Mouse (Mus musculus): Measurements from ENCODE around the gene Olfr1248. TPM values are rescaled to one million over a fixed set of nuclear protein-coding genes. Genes with fewer than 3 reads are reported as not detected.

The Olfr1248 gene
- not detected for polyA plus RNA-seq (2014; fragmentation: Illumina TruSeq; extraction: RNeasy Lipid Tissue Mini Kit (QIAGEN cat#74804); ENCODE audit: low read depth, low replicate concordance)

GRCm38 (mm10) chr2:89618145-89618544 is at the start of gene Olfr1248:
TSS of gene Olfr1248 (minus strand) at chr2:89618245.

GRCm38 (mm10) chr2:89661367-89661766 is 43.3 kb upstream of the Olfr1248 start, which contains the start of gene Olfr1250:
TSS of gene Olfr1250 (minus strand) at chr2:89661467.

GRCm38 (mm10) chr2:89634883-89635282 is 16.8 kb upstream of the Olfr1248 start, which contains the start of gene Olfr1249:
TSS of gene Olfr1249 (minus strand) at chr2:89634983.

GRCm38 (mm10) chr2:89614030-89614429 is 4.0 kb downstream of the Olfr1248 start, which contains the start of gene Olfr1247:
TSS of gene Olfr1247 (minus strand) at chr2:89614130.

GRCm38 (mm10) chr2:89593057-89593456 is 25.0 kb downstream of the Olfr1248 start, which contains the start of gene Olfr1246:
TSS of gene Olfr1246 (minus strand) at chr2:89593157.

GRCm38 (mm10) chr2:89578347-89578746 is 39.7 kb downstream of the Olfr1248 start, which contains the start of gene Olfr1245:
TSS of gene Olfr1245 (minus strand) at chr2:89578447.

Other genes starting within 250 kb of the Olfr1248 start
- not detected for gene Olfr1238, start 208.6 kb downstream of the Olfr1248 start, polyA plus RNA-seq (2014; fragmentation: Illumina TruSeq; extraction: RNeasy Lipid Tissue Mini Kit (QIAGEN cat#74804); ENCODE audit: low read depth, low replicate concordance)
- gene Olfr1239, start 197.8 kb downstream of the Olfr1248 start, polyA plus RNA-seq (2014; fragmentation: Illumina TruSeq; extraction: RNeasy Lipid Tissue Mini Kit (QIAGEN cat#74804); ENCODE audit: low read depth, low replicate concordance) = not detected
- gene Olfr1240, start 175.2 kb downstream of the Olfr1248 start, polyA plus RNA-seq (2014; fragmentation: Illumina TruSeq; extraction: RNeasy Lipid Tissue Mini Kit (QIAGEN cat#74804); ENCODE audit: low read depth, low replicate concordance) = not detected
- gene Olfr1241, start 131.1 kb downstream of the Olfr1248 start, polyA plus RNA-seq (2014; fragmentation: Illumina TruSeq; extraction: RNeasy Lipid Tissue Mini Kit (QIAGEN cat#74804); ENCODE audit: low read depth, low replicate concordance) = not detected
- not detected for gene Olfr1242, start 119.9 kb downstream of the Olfr1248 start, polyA plus RNA-seq (2014; fragmentation: Illumina TruSeq; extraction: RNeasy Lipid Tissue Mini Kit (QIAGEN cat#74804); ENCODE audit: low read depth, low replicate concordance)
- not detected for gene Olfr1243, start 86.8 kb downstream of the Olfr1248 start, polyA plus RNA-seq (2014; fragmentation: Illumina TruSeq; extraction: RNeasy Lipid Tissue Mini Kit (QIAGEN cat#74804); ENCODE audit: low read depth, low replicate concordance)
- gene Olfr1245, start 39.8 kb downstream of the Olfr1248 start, polyA plus RNA-seq (2014; fragmentation: Illumina TruSeq; extraction: RNeasy Lipid Tissue Mini Kit (QIAGEN cat#74804); ENCODE audit: low read depth, low replicate concordance) = not detected
- not detected for gene Olfr1246, start 25.1 kb downstream of the Olfr1248 start, polyA plus RNA-seq (2014; fragmentation: Illumina TruSeq; extraction: RNeasy Lipid Tissue Mini Kit (QIAGEN cat#74804); ENCODE audit: low read depth, low replicate concordance)
- gene Olfr1247, start 4.1 kb downstream of the Olfr1248 start, polyA plus RNA-seq (2014; fragmentation: Illumina TruSeq; extraction: RNeasy Lipid Tissue Mini Kit (QIAGEN cat#74804); ENCODE audit: low read depth, low replicate concordance) = not detected
- not detected for gene Olfr1249, start 16.7 kb upstream of the Olfr1248 start, polyA plus RNA-seq (2014; fragmentation: Illumina TruSeq; extraction: RNeasy Lipid Tissue Mini Kit (QIAGEN cat#74804); ENCODE audit: low read depth, low replicate concordance)
- not detected for gene Olfr1250, start 43.2 kb upstream of the Olfr1248 start, polyA plus RNA-seq (2014; fragmentation: Illumina TruSeq; extraction: RNeasy Lipid Tissue Mini Kit (QIAGEN cat#74804); ENCODE audit: low read depth, low replicate concordance)
- gene Olfr1251, start 53.7 kb upstream of the Olfr1248 start, polyA plus RNA-seq (2014; fragmentation: Illumina TruSeq; extraction: RNeasy Lipid Tissue Mini Kit (QIAGEN cat#74804); ENCODE audit: low read depth, low replicate concordance) = not detected
- gene Olfr1252, start 106.8 kb upstream of the Olfr1248 start, polyA plus RNA-seq (2014; fragmentation: Illumina TruSeq; extraction: RNeasy Lipid Tissue Mini Kit (QIAGEN cat#74804); ENCODE audit: low read depth, low replicate concordance) = not detected
- gene Olfr1253, start 138.8 kb upstream of the Olfr1248 start, polyA plus RNA-seq (2014; fragmentation: Illumina TruSeq; extraction: RNeasy Lipid Tissue Mini Kit (QIAGEN cat#74804); ENCODE audit: low read depth, low replicate concordance) = not detected
- not detected for gene Olfr1254, start 175.4 kb upstream of the Olfr1248 start, polyA plus RNA-seq (2014; fragmentation: Illumina TruSeq; extraction: RNeasy Lipid Tissue Mini Kit (QIAGEN cat#74804); ENCODE audit: low read depth, low replicate concordance)
- not detected for gene Olfr1255, start 193.8 kb upstream of the Olfr1248 start, polyA plus RNA-seq (2014; fragmentation: Illumina TruSeq; extraction: RNeasy Lipid Tissue Mini Kit (QIAGEN cat#74804); ENCODE audit: low read depth, low replicate concordance)
- gene Olfr1256, start 223.3 kb upstream of the Olfr1248 start, polyA plus RNA-seq (2014; fragmentation: Illumina TruSeq; extraction: RNeasy Lipid Tissue Mini Kit (QIAGEN cat#74804); ENCODE audit: low read depth, low replicate concordance) = not detected
- gene Olfr48, start 230.0 kb upstream of the Olfr1248 start, polyA plus RNA-seq (2014; fragmentation: Illumina TruSeq; extraction: RNeasy Lipid Tissue Mini Kit (QIAGEN cat#74804); ENCODE audit: low read depth, low replicate concordance) = not detected